Mouse (Mus musculus): ENCODE data around the gene Exoc3l4. TPM values are rescaled to one million over a fixed set of nuclear protein-coding genes. Genes with fewer than 3 reads are reported as not detected.

The Exoc3l4 gene
- total and polyA plus RNA-seq, 3 experiments: 0.04 to 0.17 TPM; not detected in 1

GRCm38 (mm10) chr12:111474893-111475643 lies 58.3 kb downstream of the Exoc3l4 start:
- TF ChIP-seq CTCF (IDR thresholded peaks at IDR 0.05 in 2 of 3, conservative IDR thresholded peaks at IDR 0.05 in 1 of 3; ENCODE audit: control insufficient read depth in 1 of 3, insufficient read depth in 1 of 3, low read depth in 2 of 3, low read length in 3 of 3, poor library complexity in 1 of 3, severe bottlenecking in 1 of 3) (peak; percentile 40 to 59 (median 48)), JUND (IDR thresholded peaks at IDR 0.05; ENCODE audit: low read depth, low read length) (no peak), HCFC1 (IDR thresholded peaks at IDR 0.05; ENCODE audit: low read depth, low read length) (no peak), USF2 (IDR thresholded peaks at IDR 0.05; ENCODE audit: borderline replicate concordance in 1 of 2, insufficient read depth in 1 of 2, low read depth in 1 of 2, low read length in 2 of 2) (no peak), E2F4 (IDR thresholded peaks at IDR 0.05; ENCODE audit: borderline replicate concordance, low read depth, low read length) (no peak), RAD21 (IDR thresholded peaks at IDR 0.05; ENCODE audit: low read depth, low read length) (peak; percentile 16), SMC3 (IDR thresholded peaks at IDR 0.05; ENCODE audit: low read depth, low read length) (peak; percentile 49)
- Histone ChIP-seq H3K36me3 (ENCODE audit: control insufficient read depth in 1 of 2, insufficient read depth in 2 of 2, low read length in 2 of 2) (no peaks in the 10 kb centered on the region), H3K9ac (ENCODE audit: control insufficient read depth, low read depth, low read length, poor library complexity, severe bottlenecking) (no peak overlapping the region), H3K27me3 (ENCODE audit: control insufficient read depth in 1 of 2, insufficient read depth in 2 of 2, low read length in 2 of 2) (peaks cover 4 to 15% of the 10 kb centered on the region in 2 experiments), H3K4me3 (ENCODE audit: control insufficient read depth in 1 of 2, insufficient read depth in 1 of 2, low read depth in 2 of 2, low read length in 2 of 2) (no peak overlapping the region), H3K27ac (ENCODE audit: control insufficient read depth, low read depth, low read length) (no peak overlapping the region), H3K9me3 (replicated peaks; ENCODE audit: insufficient read depth, low read length) (no peaks in the 10 kb centered on the region), H3K79me2 (ENCODE audit: control insufficient read depth, insufficient read depth, low read length, poor library complexity) (no peaks in the 10 kb centered on the region), H3K4me1 (ENCODE audit: control insufficient read depth in 1 of 2, insufficient read depth in 2 of 2, low read length in 2 of 2) (no peaks in the 10 kb centered on the region)
- DNase-seq (ENCODE audit: low read depth, low spot score): no peak

GRCm38 (mm10) chr12:111478924-111479323 lies 62.1 kb downstream of the Exoc3l4 start:
- Histone ChIP-seq H3K4me1 (ENCODE audit: control insufficient read depth in 1 of 2, insufficient read depth in 2 of 2, low read length in 2 of 2) (no peaks in the 10 kb centered on the region), H3K9ac (ENCODE audit: control insufficient read depth, low read depth, low read length, poor library complexity, severe bottlenecking) (no peak overlapping the region), H3K9me3 (replicated peaks; ENCODE audit: insufficient read depth, low read length) (no peaks in the 10 kb centered on the region), H3K79me2 (ENCODE audit: control insufficient read depth, insufficient read depth, low read length, poor library complexity) (no peaks in the 10 kb centered on the region), H3K4me3 (ENCODE audit: control insufficient read depth in 1 of 2, insufficient read depth in 1 of 2, low read depth in 2 of 2, low read length in 2 of 2) (no peak overlapping the region), H3K27ac (ENCODE audit: control insufficient read depth, low read depth, low read length) (no peak overlapping the region), H3K36me3 (ENCODE audit: control insufficient read depth in 1 of 2, insufficient read depth in 2 of 2, low read length in 2 of 2) (no peaks in the 10 kb centered on the region), H3K27me3 (ENCODE audit: control insufficient read depth in 1 of 2, insufficient read depth in 2 of 2, low read length in 2 of 2) (peaks cover 6 to 13% of the 10 kb centered on the region in 2 experiments; a peak in 3 of 4 replicates)
- TF ChIP-seq MYB (IDR thresholded peaks at IDR 0.05; ENCODE audit: low read depth, low read length) (no peak), POLR2AphosphoS5 (IDR thresholded peaks at IDR 0.05; ENCODE audit: borderline replicate concordance, low read depth, low read length) (no peak), TBP (IDR thresholded peaks at IDR 0.05; ENCODE audit: low read depth, low read length) (no peak), UBTF (IDR thresholded peaks at IDR 0.05; ENCODE audit: borderline replicate concordance, insufficient read depth, low read depth, low read length) (no peak), NRF1 (IDR thresholded peaks at IDR 0.05; ENCODE audit: insufficient read depth, low read depth, low read length, poor library complexity, severe bottlenecking) (no peak)
- DNase-seq (ENCODE audit: low read depth, low spot score): no peak

- Histone ChIP-seq H3K4me3 (ENCODE audit: control insufficient read depth in 1 of 2, insufficient read depth in 1 of 2, low read depth in 2 of 2, low read length in 2 of 2) (no peak overlapping the region), H3K4me1 (ENCODE audit: control insufficient read depth in 1 of 2, insufficient read depth in 2 of 2, low read length in 2 of 2) (no peaks in the 10 kb centered on the region), H3K9ac (ENCODE audit: control insufficient read depth, low read depth, low read length, poor library complexity, severe bottlenecking) (no peak overlapping the region), H3K36me3 (ENCODE audit: control insufficient read depth in 1 of 2, insufficient read depth in 2 of 2, low read length in 2 of 2) (no peaks in the 10 kb centered on the region), H3K79me2 (ENCODE audit: control insufficient read depth, insufficient read depth, low read length, poor library complexity) (no peaks in the 10 kb centered on the region), H3K9me3 (replicated peaks; ENCODE audit: insufficient read depth, low read length) (no peaks in the 10 kb centered on the region), H3K27ac (ENCODE audit: control insufficient read depth, low read depth, low read length) (no peak overlapping the region), H3K27me3 (ENCODE audit: control insufficient read depth in 1 of 2, insufficient read depth in 2 of 2, low read length in 2 of 2) (peaks cover 6 to 13% of the 10 kb centered on the region in 2 experiments; a peak in 3 of 4 replicates)
- peak; percentile 57 for DNase-seq (ENCODE audit: low read depth, low spot score)
- TF ChIP-seq BHLHE40 (IDR thresholded peaks at IDR 0.05; ENCODE audit: borderline replicate concordance, low read depth, low read length): no peak
- peak; percentile 63; the same call in 1 of the 2 replicates for TF ChIP-seq ZC3H11A (IDR thresholded peaks at IDR 0.05; ENCODE audit: low read depth, low read length)
- TF ChIP-seq RAD21 (IDR thresholded peaks at IDR 0.05; ENCODE audit: low read depth, low read length): peak; percentile 76
- TF ChIP-seq MAZ (IDR thresholded peaks at IDR 0.05; ENCODE audit: low read depth, low read length): no peak
- TF ChIP-seq CTCF (IDR thresholded peaks at IDR 0.05 in 2 of 3, conservative IDR thresholded peaks at IDR 0.05 in 1 of 3; ENCODE audit: control insufficient read depth in 1 of 3, insufficient read depth in 1 of 3, low read depth in 2 of 3, low read length in 3 of 3, poor library complexity in 1 of 3, severe bottlenecking in 1 of 3): peak; percentile 73 to 80 (median 79)
- peak; percentile 91 for TF ChIP-seq SMC3 (IDR thresholded peaks at IDR 0.05; ENCODE audit: low read depth, low read length)
Measured at GRCm38 (mm10) chr12:111479917-111480316, 63.1 kb downstream of the Exoc3l4 start.
